Mouse (Mus musculus) cerebellum, adult 8-10 months (tissue): ENCODE data around the gene Sh3d19.
"Not testable (repeated sequence)": the region's sequence is repeated elsewhere in the genome, so short reads cannot be mapped to it uniquely, and the experiment has no call there.

Experiments used
- DNase-seq: peaks from one replicate; pipeline ENCODE4 v3.0.0; 2022

The Sh3d19 gene

GRCm38 (mm10) chr3:85981761-85982160 lies 10.9 kb downstream of the Sh3d19 start:
- not testable (repeated sequence) for DNase-seq

- DNase-seq, result no peak
Observed at GRCm38 (mm10) chr3:85984537-85984936, 13.6 kb downstream of the Sh3d19 start.

- DNase-seq, result no peak
Observed at GRCm38 (mm10) chr3:85987225-85987624, 16.3 kb downstream of the Sh3d19 start.

- no peak for DNase-seq
Observed at GRCm38 (mm10) chr3:85991140-85991801, 20.4 kb downstream of the Sh3d19 start.

- DNase-seq, result no peak
Observed at GRCm38 (mm10) chr3:85991802-85992156, 20.9 kb downstream of the Sh3d19 start.

GRCm38 (mm10) chr3:85993744-85994143 lies 22.8 kb downstream of the Sh3d19 start:
- no peak for DNase-seq

- DNase-seq, result no peak
Observed at GRCm38 (mm10) chr3:85994645-85995044, 23.7 kb downstream of the Sh3d19 start.

GRCm38 (mm10) chr3:86001271-86001670 lies 30.4 kb downstream of the Sh3d19 start:
- no peak for DNase-seq

- no peak for DNase-seq
Observed at GRCm38 (mm10) chr3:86002423-86002822, 31.5 kb downstream of the Sh3d19 start, which contains the start of gene Prss48. TSS of gene Prss48 (minus strand) at chr3:86002491.

GRCm38 (mm10) chr3:86002940-86003339 lies 32.0 kb downstream of the Sh3d19 start:
- no peak for DNase-seq

GRCm38 (mm10) chr3:86004751-86005150 lies 33.8 kb downstream of the Sh3d19 start:
- no peak for DNase-seq

- DNase-seq, result no peak
Observed at GRCm38 (mm10) chr3:86010618-86011017, 39.7 kb downstream of the Sh3d19 start.

GRCm38 (mm10) chr3:86011373-86011772 lies 40.5 kb downstream of the Sh3d19 start:
- no peak for DNase-seq

GRCm38 (mm10) chr3:86011833-86012232 lies 40.9 kb downstream of the Sh3d19 start:
- DNase-seq, result no peak

GRCm38 (mm10) chr3:86013837-86014236 lies 42.9 kb downstream of the Sh3d19 start:
- no peak for DNase-seq

- no peak for DNase-seq
Observed at GRCm38 (mm10) chr3:86016965-86017364, 46.1 kb downstream of the Sh3d19 start.

GRCm38 (mm10) chr3:86017484-86017883 lies 46.6 kb downstream of the Sh3d19 start:
- DNase-seq, result no peak

GRCm38 (mm10) chr3:86020921-86021650 lies 50.2 kb downstream of the Sh3d19 start:
- DNase-seq, result no peak

GRCm38 (mm10) chr3:86021651-86022050 lies 50.7 kb downstream of the Sh3d19 start:
- no peak for DNase-seq

- DNase-seq, result no peak
Observed at GRCm38 (mm10) chr3:86024065-86024795, 53.3 kb downstream of the Sh3d19 start.

GRCm38 (mm10) chr3:86025341-86026137 lies 54.6 kb downstream of the Sh3d19 start:
- no peak for DNase-seq

- DNase-seq, result no peak
Observed at GRCm38 (mm10) chr3:86028658-86029375, 57.9 kb downstream of the Sh3d19 start.
